Mouse (Mus musculus) gastrocnemius, postnatal 4 days (tissue): ENCODE data around the gene Fam151a. TPM values are rescaled to one million over a fixed set of nuclear protein-coding genes. Genes with fewer than 3 reads are reported as not detected.
"Not testable (repeated sequence)": the region's sequence is repeated elsewhere in the genome, so short reads cannot be mapped to it uniquely, and the experiment has no call there.

Source experiments
- DNase-seq, 2 experiments: peaks; one replicate each; pipeline ENCODE4 v3.0.0; 2021 to 2022; ENCODE audit warnings: low spot score in 2 of 2, mixed read lengths in 2 of 2
- total RNA-seq, 2 experiments: library from RNA; stranded (reverse); gene quantifications; 2 replicates each; pipeline ENCODE4 v1.2.3; 2021

Gene Fam151a
- total RNA-seq, 2 experiments from 2014 or later = not detected

DNA sequence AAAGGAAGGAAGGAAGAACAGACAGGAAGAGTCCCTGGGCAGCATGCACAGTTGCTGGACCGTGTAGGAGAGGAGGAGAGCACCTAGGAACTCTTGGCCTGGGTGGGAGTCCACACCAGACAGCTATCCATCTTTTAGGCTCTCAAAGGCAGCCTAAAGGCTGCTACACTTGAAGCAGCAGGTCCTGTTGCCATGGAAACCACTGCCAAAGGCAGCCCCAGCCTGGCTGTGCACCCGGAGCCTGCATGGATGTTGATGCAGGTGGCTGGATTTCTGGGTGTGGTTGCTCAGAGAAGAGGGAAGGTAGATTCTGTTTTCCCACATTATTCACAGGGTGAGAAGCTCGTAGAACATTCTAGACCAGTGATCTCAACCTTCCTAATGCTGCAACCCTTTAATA is 43.3 kb downstream of the Fam151a start:
- DNase-seq = no peak

DNA sequence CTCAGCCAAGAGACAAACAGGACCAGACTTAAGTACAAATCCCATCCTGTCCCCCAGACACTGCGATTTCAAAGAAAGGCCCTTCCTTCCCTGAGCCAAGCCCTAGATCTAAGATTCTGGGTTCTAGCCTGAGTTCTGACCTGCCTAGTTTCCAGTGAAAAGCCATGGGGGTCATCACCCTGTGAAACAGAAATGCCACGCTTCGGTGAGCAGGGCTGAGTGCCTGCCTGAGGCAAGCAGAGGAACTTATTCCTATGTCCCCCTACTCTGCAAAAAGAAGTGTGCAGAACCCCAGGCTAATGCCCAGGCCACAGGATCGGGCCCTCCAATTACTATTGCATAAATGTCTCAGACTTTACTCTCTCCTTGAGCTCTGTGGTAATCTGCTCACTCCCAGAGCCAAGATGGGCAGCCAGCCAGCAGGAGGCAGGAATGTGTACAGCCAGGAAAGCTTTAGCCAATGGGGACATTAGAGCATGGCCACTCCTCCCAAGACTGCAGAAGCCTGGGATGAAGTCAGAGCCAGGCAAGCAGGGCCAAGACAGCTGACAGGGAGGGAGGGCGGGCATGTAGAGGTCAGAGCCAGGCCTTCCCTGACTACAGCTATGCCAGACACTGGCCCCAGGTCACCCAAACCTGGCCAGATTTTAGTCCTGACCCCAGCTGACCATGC is 44.6 kb downstream of the Fam151a start:
- peak; percentile 90 to 98 for DNase-seq

DNA sequence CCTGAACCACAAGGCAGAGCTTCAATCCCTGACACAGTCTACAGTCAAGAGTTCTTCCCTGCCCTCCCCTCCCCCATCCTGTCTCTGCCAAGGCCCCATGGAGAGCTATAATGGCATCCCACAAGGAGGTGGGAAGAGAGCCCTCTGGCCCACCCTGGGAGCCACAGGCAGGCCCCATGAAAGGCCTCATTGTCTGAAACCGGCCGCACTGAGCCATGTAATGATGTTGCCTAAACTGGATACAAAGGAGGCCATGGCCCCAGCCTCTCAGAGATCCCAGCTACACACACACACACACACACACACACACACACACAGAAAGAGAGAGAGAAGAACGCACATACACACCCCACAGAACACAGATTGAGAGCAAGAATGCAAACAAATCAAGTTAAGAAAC is 46.4 kb downstream of the Fam151a start:
- DNase-seq = no peak

DNA sequence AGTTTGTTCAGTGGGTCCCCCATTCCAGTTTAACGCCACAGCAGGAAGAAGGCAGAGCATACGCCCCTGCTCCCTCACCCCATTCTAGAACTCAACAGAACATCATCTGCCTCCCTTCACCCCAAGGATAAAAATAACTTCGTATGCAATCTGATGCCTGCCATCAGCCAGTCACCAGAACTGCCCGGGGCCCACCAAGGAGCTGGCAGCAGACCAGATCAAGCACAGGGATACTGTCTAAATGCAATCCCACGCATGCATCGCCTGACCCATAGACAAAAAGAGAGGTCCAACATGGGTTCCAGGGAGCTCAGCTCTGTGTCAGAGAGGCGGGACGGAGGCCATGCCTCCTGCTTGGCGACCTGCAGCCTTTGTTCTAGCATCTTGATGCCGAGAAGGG is 49.4 kb downstream of the Fam151a start:
- no peak for DNase-seq

DNA sequence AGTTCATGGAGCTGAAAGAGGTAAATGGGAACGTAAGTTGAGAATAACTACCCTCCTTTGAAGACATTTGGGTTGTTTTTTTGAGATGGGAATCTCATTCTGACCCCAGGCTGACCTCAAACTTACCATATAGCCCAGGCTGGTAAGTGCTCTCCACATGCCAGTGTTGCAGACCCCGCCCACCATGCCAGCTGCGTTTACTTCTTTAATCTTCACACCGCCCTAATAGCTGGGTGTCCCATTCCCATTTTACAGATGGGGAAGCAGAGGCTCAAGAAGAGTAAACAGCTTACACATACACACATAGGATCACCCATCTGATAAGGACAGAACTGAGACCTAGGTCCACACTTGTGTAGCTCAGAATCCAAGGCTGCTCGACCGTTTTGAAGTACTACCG is 51.1 kb downstream of the Fam151a start:
- DNase-seq = no peak

DNA sequence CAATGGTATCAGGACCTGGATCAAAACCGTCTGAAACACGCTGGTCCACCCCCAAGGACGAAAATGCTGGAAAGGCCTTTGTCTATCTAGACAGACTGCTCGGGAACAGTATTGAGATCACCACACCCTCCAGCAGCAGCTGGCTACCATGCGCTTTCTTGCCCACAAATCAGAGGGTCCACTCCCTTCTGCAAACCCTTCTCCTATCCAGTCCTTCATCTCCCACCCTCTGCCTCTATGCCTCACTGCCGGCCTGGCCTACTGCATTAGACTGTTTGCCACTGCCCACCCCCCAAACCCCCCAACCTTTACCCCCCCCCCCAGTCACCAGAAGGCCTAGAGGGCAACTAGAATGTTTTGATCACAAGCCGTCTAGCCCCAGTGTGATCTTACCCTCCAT is 51.7 kb downstream of the Fam151a start:
- DNase-seq = no peak

DNA sequence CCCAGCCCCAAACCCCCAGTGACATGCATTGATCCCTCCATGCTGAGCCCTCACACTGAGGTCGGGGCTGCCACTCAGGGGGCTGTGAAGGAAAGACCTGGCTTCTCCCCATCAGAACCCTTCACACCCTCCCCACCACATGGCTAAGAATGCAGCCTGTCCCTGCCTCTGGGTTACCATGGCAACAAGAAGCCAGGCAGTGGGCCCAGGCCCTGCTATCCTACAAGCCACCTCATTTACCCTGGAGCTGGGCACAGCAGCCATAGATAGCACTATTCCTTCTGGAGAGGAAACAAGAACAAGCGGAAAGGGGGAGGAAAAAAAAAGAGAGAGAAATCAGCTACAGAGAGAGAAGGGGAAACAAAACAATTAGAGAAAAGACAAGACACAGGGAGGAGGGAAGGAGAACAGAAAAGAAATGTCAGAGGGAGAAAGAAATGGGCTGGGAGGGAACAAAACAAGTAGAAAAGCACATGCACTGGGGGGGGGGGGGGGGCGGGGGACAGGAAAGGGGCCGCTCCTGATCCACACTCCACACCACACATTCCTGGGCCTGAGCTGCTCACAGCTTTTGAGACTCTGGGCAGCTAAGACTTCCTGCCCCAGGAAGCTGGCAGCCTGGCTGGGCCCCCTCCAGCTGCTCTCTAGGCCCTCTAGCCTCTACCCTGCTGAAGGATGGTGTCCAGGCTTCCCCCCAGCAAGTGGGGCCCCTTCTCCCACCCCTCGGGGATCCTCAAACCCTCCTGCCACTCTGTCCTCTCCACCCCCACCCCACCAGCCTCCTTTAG is 52.3 kb downstream of the Fam151a start:
- peak; percentile 34 to 54 for DNase-seq

DNA sequence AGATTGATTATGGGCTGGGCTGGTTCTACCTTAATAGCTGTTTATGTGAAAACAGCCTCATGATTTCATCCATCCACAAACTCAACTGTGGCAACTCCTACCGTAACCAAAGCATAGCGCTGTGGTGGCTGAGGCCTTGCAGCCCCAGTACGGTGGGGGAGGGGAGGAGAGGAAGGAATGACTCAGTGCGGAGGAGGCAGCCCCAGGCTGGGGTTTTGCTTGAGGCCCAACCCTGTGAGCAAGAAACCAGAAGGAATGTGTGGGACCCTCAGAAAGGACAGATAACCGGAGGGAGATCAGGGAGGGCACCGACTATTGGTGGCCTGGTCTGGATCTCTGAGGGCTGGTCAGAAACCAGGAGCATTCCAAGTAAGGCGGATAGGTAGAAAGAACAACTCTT is 54.1 kb downstream of the Fam151a start:
- peak; percentile 31 to 59 for DNase-seq

DNA sequence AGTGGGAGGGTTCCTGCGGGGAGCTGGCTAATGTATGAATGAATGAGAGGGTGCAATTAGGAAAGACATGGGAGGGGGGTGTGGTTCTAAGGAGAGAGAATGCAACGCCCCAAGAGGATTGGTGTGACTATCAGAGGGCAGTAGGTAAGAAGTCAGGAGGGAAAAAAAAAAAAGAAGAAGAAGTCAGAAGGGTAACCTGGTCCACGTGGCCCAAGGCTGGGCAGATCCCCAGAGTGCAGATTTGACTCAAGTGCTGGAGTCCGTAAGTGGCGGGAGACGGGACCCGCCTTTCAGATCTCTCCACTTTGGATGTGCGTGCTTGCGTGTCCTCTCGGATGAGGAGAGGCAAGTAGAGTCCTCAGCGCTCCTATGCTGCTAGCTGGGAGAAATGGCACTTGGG is 54.9 kb downstream of the Fam151a start:
- DNase-seq = peak in 1 of 2 experiments; percentile 11

DNA sequence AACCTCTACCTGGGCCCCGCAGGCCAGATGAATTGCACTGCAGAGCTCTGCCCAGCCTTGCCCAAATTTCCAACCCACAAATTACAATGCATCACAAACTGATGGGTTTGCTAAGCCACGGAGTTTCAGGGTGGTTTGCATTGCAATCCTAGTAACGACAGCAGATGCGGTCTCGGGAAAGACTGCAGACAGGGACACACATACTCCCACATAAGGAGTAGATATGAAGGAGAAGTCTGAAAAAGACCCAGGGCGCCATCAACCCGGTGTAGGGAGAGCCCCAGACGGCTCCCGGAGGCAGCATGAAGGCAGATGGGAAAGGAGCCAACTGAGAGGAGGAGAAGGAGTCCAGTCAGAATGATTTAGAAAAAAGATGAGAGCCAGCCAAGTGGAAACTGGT is 56.0 kb downstream of the Fam151a start:
- peak in 1 of 2 experiments; percentile 12 for DNase-seq

DNA sequence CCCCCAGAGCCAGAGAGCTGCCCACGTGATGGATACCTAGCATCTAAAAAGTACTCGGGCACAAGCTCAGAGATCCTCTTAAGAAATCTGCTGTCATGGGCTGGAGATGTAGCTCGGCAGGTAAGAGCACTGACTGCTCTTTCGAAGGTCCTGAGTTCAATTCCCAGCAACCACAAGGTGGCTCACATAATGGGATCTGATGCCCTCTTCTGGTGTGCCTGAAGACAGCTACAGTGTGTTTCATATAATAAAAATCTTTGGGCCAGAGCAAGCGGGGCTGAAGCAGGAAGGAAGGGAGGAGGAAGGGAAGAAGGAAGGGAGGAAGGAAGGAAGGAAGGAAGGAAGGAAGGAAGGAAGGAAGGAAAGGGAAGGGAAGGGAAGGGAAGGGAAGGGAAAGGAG is 56.5 kb downstream of the Fam151a start:
- not testable (repeated sequence) for DNase-seq

DNA sequence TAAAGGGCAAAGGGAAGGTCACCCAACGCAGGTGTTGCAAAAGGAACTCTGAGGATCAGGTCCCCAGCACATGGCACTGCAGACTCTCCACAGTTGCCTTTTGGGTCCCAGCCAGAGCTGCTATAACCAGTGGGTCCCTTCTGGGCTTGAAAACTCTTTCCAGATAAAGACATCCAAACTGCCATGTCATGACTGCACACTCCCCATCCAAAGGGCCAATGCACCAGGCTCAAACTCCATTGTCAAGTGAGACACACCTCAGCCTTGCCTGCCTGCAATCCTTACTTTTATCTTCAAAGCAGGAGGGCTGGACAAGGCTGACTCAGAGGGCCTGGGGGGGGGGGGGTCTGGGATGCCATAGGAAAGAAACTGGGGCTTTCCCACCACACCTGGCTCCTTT is 57.2 kb downstream of the Fam151a start:
- no peak for DNase-seq

DNA sequence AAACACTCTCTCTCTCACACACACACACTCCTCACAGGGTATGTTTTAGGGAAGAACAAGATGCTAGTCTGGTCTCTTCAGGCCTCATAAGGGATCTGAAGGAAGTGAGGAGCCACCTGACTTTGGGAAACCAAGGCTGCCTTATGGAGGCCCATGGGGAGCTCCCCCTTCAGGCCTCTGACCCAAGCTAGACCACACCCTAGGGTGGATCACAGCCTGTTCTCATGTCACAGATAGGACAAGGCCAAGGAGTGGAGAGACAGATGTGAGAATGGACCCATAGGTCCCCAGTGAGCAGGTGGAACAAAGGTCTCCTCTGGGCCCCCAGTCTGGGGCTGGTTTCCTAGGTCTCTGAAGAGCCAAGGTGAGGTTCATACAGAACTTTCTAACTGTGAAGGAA is 58.6 kb downstream of the Fam151a start:
- no peak for DNase-seq

DNA sequence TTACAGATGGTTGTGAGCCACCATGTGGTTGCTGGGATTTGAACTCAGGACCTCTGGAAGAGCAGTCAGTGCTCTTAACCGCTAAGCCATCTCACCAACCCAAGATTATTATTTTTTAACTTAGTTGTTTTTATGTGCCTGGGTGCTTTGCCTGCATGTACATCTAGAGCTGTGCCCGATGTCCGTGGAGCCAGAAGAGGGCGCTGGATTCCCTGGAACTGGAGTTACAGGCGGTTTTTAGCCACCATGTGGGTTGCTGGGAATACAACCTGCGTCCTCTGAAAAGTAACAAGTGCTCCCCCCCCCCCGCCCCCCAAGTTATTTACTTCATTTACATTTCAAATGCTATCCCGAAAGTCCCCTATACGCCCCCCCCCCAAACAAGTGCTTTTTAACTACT is 60.1 kb downstream of the Fam151a start:
- DNase-seq = not testable (repeated sequence)

DNA sequence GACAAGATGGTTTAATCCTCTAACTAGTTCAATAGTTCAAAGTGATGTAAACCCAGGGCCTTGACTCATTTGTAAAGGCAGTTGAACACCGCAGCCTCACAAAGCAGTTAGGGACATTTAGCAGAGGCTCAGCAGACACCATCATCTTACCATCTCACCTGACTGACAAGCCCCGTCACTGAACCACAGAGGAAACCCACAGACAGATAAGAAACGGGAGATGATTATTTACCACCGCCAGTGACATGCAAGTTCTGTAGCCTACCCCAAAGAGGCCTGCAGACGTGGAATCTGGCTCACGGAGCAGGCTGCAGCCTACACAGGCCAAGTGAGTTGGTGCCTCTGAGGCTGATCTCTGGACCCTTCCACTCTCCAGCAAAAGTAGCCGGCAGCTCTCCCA is 60.6 kb downstream of the Fam151a start:
- DNase-seq = no peak

DNA sequence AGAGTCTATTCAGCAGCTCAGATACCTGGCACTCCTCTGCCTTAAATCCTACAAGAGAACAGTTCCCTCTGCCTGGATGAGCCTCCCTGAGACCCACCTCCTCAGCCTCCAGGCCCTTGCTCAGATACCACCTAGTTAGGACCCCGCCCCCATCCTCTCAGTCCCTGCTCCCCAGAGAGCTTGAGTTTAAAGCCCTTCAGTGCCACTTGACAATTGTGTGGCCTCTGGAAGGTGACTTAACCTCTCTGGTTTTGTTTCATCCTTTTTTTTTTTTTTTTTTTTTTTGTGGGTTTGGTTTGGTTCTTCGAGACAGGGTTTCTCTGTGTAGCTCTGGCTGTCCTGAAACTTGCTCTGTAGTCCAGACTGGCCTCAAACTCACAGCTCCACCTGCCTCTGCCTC is 61.6 kb downstream of the Fam151a start:
- DNase-seq = no peak

Other genes starting within 250 kb of the Fam151a start
- gene Bsnd, start 241.6 kb upstream of the Fam151a start, total RNA-seq = under 1 TPM; 0.18 to 0.25 TPM
- 10 to 100 TPM; 36.0 to 45.6 TPM for gene Dhcr24, start 172.9 kb upstream of the Fam151a start, total RNA-seq
- not detected for gene Lexm, start 116.6 kb upstream of the Fam151a start, total RNA-seq
- gene Ttc22, start 111.5 kb upstream of the Fam151a start, total RNA-seq = under 1 TPM; 0.29 to 0.44 TPM
- 1 to 10 TPM; 5.2 to 6.4 TPM for gene Pars2, start 82.8 kb upstream of the Fam151a start, total RNA-seq
- 10 to 100 TPM; 28.8 to 32.3 TPM for gene Ttc4, start 54.9 kb upstream of the Fam151a start, total RNA-seq
- gene Mroh7, start 3.0 kb upstream of the Fam151a start, total RNA-seq = 1 to 10 TPM in 1 of 2 experiments, under 1 TPM in 1; 0.52 to 1.2 TPM
- gene Acot11, start 71.1 kb downstream of the Fam151a start, total RNA-seq = 10 to 100 TPM; 12.3 to 15.8 TPM
- gene Ssbp3, start 176.8 kb downstream of the Fam151a start, total RNA-seq = 10 to 100 TPM; 65.7 to 73.4 TPM